Mouse (Mus musculus) embryonic fibroblast, embryonic 13.5 days (primary cell): ENCODE measurements around the gene Gpr153. TPM values are rescaled to one million over a fixed set of nuclear protein-coding genes. Genes with fewer than 3 reads are reported as not detected.
A peak's percentile ranks its signal among the peaks of the same experiment; 100 is the strongest.

Experiments used
- H3K27ac ChIP-seq: 2 replicates; pipeline ENCODE4 v1.5.1; 2012; ENCODE audit warnings: low read length, control low read depth, inconsistent platforms; ENCODE audit not compliant: insufficient read depth
- H3K4me1 ChIP-seq: 2 replicates; pipeline ENCODE4 v1.6.1; 2011; ENCODE audit warnings: low read length; ENCODE audit not compliant: control insufficient read depth, insufficient read depth
- H3K4me3 ChIP-seq: 2 replicates; pipeline ENCODE4 v1.5.1; 2011; ENCODE audit warnings: mild to moderate bottlenecking, control low read depth, low read length; ENCODE audit not compliant: insufficient read depth
- CTCF ChIP-seq: IDR thresholded peaks from 2 replicates; pipeline ENCODE4 v1.5.1; 2011; ENCODE audit warnings: mild to moderate bottlenecking, control low read depth, low read length, moderate library complexity, borderline replicate concordance; ENCODE audit not compliant: insufficient read depth
- POLR2A ChIP-seq: IDR thresholded peaks from 2 replicates; pipeline ENCODE4 v1.6.1; 2011; ENCODE audit warnings: low read depth, mild to moderate bottlenecking, control low read depth, low read length, moderate library complexity
- polyA plus RNA-seq: library from polyadenylated mRNA; stranded (reverse); fragments of >200 nt; gene quantifications from 2 replicates; pipeline ENCODE4 v1.2.4, GENCODE M21; 2011; ENCODE audit warnings: low read depth; ENCODE audit not compliant: missing spikeins, insufficient read length

Gpr153 gene
- polyA plus RNA-seq, 1 experiment: 79.1 TPM

- Histone ChIP-seq H3K4me3 (no peak overlapping the region), H3K27ac (no peak overlapping the region), H3K4me1 (no peaks in the 10 kb centered on the region)
- 0 out of 2 replicates have a peak, but pooled peaks have one; percentile 21 for TF ChIP-seq POLR2A
- no peak for TF ChIP-seq CTCF
Measured at GRCm38 (mm10) chr4:152286183-152286582, 12.2 kb downstream of the Gpr153 start.

- TF ChIP-seq POLR2A (no peak), CTCF (peak; percentile 10; the same call in 1 of the 2 replicates)
- no peak overlapping the region for H3K27ac ChIP-seq
- H3K4me3 ChIP-seq: no peak overlapping the region
Measured at GRCm38 (mm10) chr4:152286887-152287286, 12.9 kb downstream of the Gpr153 start.

DNA sequence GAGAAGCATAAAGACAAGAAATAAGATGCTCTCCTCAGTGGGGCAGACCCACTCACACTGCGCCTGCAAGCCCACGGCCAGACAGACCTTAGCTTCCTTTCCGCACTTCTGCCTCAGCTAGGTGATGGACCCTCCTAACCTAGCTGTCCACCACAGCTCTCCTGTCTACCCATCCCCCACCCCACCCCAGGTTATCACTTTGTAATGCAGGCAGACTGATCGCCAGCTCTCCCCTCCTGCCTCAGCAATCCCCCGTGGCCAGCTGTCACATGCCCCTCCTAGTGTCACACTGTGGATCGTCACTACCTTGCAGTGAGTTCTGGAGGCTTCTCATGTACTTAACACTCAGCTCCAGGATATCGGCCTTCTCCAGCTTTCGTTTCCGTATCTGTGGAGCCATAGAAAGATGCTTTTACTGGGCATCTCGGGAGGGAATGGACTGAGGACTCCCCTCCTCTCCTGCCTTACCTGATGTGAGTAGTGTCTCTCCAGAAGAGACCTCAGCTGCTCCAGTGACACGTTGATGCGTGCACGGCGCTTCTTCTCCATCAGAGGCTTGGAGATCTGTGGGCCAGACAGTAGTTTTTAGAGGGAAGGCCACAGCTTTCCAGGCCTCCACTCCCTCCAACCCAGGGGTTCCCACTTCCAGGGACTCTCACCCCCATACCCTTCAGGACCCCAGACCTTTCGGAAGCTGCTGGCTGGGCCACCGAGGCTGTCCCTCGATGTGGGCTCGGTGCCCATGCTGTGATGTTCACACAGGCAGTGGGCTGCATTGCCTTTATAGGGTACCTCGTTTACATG is 13.5 kb downstream of the Gpr153 start:
- H3K4me1 ChIP-seq: no peaks in the 10 kb centered on the region
- H3K4me3 ChIP-seq: no peak overlapping the region
- no peak overlapping the region for H3K27ac ChIP-seq
- TF ChIP-seq CTCF: no peak
- no peak for TF ChIP-seq POLR2A

More at GRCm38 (mm10) chr4:152286887-152287286, 12.9 kb downstream of the Gpr153 start:
- H3K4me1 ChIP-seq: no peaks in the 10 kb centered on the region

GRCm38 (mm10) chr4:152288398-152288945 is 14.4 kb downstream of the Gpr153 start:
- Histone ChIP-seq H3K4me3 (no peak overlapping the region), H3K4me1 (no peaks in the 10 kb centered on the region), H3K27ac (no peak overlapping the region)
- TF ChIP-seq POLR2A (no peak), CTCF (no peak)

GRCm38 (mm10) chr4:152290385-152290784 is 16.4 kb downstream of the Gpr153 start:
- no peak for TF ChIP-seq CTCF
- TF ChIP-seq POLR2A: no peak
- H3K4me3 ChIP-seq: no peak overlapping the region
- no peak overlapping the region for H3K27ac ChIP-seq
- peaks cover 3% of the 10 kb centered on the region; the same call in 1 of the 2 replicates for H3K4me1 ChIP-seq

DNA sequence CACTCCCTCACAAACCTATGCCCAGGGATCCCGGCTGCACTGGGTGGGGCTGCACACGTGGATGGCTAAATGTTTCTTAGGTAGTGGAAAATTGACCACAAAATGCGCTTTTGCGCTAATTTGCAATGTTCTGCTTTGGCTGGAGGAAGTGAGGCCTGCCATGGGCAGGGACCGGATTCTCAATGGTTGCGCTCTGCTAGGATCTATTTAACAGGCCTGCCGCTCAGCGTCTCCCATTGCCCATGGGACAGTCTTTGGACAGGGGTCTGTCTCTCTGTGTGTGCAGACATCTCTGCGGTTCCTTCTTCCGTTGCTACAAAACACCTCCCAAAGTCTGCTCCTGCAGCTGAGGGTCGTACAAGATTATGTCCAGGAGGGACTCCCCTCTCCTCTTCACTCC is 17.0 kb downstream of the Gpr153 start:
- peaks cover 3% of the 10 kb centered on the region; the same call in 1 of the 2 replicates for H3K4me1 ChIP-seq
- TF ChIP-seq CTCF: no peak
- no peak for TF ChIP-seq POLR2A
- H3K4me3 ChIP-seq: no peak overlapping the region
- no peak overlapping the region for H3K27ac ChIP-seq

DNA sequence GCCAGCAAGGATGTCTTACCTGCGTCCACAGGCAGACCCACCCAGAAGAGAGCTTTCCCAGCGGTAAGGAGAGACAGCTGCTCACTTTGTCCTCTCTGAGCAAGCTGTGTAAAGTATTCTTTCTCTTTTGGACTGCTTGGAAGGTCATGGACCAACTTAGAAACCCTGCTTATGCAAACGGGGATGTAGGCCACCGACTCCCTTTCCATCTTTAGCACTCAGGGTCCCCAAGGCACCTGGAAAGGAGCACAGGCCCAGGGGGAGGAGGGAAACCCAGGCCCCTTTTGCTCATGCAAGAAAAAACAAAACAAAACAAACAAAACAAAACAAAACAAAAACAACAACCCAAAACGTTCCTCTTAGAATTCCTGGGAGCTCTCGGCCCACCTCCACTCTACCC is 17.5 kb downstream of the Gpr153 start, which contains the start of gene Hes3:
Gene Hes3 (minus strand): TSS at position 101 of the 400 bp plus-strand sequence.
- Histone ChIP-seq H3K27ac (no peak within 1 kb of the TSS), H3K4me3 (no peak within 1 kb of the TSS), H3K4me1 (peaks cover 3% of the 10 kb centered on the region; the same call in 1 of the 2 replicates)
- TF ChIP-seq POLR2A: no peak
- TF ChIP-seq CTCF: no peak

DNA sequence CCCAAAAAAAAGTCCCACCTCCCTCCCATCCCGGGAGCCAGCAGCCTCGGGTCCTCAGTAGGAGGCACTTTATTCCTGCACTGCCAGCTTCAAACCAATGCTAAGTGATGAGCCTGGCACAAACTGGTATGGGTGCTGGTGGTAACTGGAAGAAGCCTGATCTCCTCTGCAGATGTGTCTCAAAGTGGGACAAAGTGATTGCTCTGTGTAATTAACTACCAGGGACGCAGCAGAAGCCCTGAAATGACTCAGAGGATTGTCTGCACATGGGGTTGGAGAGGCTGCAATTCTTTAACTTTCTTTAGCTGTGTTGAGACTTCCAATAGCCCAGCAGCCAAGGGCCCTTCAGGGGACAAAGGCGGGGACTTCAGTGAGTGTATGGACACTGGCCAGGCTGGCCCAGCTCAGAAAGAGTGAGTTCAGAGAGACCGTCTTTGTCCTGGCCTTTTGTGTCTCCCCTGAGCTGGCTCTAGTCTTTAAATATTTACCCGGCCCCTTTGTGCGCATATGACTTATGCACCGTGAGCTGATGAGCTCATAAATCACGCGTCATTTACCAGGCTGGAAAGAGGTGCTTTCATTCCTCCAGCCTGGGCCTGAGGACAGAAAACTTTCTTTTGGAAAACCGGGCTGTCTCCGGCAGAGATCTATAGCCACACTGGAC is 18.2 kb downstream of the Gpr153 start:
- Histone ChIP-seq H3K27ac (no peak overlapping the region), H3K4me1 (peaks cover 3% of the 10 kb centered on the region; the same call in 1 of the 2 replicates), H3K4me3 (no peak overlapping the region)
- no peak for TF ChIP-seq POLR2A
- TF ChIP-seq CTCF: no peak

DNA sequence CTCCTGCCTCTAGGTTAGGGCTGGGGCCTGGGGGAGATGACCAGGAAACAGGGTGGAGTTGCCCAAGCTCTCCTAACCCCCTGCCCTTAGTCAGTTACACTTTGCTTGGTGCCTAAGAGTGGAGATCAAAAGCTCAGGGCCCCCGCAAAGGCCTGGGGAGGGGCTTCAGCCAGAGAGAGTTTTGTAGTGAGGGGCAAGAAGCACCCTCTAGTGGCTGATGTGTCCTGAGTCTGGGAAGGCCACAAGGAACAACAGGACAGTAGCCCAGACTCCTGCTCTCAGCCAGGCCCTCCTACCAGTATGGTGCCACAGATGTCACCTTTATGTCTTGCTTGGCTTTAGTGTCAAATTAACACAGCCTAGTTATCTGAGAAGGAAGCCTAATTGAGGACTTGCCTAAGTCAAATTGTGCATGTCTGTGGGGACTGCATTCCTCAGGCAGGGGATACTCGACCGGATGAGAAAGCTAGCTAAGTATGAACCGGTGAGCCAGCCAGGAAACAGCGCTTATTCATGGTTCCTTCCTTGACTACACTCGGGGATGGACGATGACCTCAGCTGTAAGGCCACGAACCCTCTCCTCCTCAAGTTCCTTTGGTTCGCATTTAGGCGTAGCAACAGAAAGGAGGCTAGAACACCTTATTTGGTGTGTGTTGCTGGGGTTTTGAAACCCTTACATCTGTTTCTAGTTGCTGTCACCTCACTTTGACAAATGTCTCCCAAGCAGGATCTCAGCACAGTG is 20.3 kb downstream of the Gpr153 start:
- H3K27ac ChIP-seq: peak overlapping the region; percentile 53; the same call in 1 of the 2 replicates
- no peak for TF ChIP-seq POLR2A
- TF ChIP-seq CTCF: peak; percentile 27; the same call in 1 of the 2 replicates
- peaks cover 6% of the 10 kb centered on the region; the same call in 1 of the 2 replicates for H3K4me1 ChIP-seq
- H3K4me3 ChIP-seq: no peak overlapping the region
